Mouse (Mus musculus): ENCODE results near the gene Fam92b. TPM values are rescaled to one million over a fixed set of nuclear protein-coding genes. Genes with fewer than 3 reads are reported as not detected.

The Fam92b gene
- total RNA-seq, 2 experiments from 2014 or later: 0.39 to 0.61 TPM

DNA sequence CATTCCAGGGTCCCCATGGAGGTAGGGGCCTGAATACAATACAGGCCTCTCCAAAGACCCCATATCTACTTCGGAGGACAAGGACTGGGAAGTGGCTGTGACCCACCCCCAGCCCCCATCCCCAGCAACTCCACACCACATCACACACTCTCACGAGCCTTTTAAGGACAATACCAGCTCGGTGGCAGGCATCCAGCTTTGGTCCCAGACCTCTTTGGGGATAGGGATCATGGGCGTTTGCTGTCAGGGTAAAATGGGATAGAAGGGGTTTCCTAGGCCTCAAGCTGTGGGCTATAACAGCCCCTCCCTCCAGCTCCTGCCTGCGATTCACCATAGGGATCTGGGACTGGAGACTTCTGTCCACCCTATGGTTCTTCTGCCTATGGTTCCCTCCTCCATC is 14.4 kb upstream of the Fam92b start:
- peak in 1 of 2 experiments; percentile 49 for DNase-seq (ENCODE audit: extremely low spot score in 1 of 2, low spot score in 2 of 2)
- intact Hi-C loops (cut with DNase I): no loop called here

GRCm38 (mm10) chr8:120190810-120191413 is 13.6 kb upstream of the Fam92b start:
- intact Hi-C loops (cut with DNase I): no loop called here
- peak; percentile 73 to 93 for DNase-seq (ENCODE audit: extremely low spot score in 1 of 2, low spot score in 2 of 2)

DNA sequence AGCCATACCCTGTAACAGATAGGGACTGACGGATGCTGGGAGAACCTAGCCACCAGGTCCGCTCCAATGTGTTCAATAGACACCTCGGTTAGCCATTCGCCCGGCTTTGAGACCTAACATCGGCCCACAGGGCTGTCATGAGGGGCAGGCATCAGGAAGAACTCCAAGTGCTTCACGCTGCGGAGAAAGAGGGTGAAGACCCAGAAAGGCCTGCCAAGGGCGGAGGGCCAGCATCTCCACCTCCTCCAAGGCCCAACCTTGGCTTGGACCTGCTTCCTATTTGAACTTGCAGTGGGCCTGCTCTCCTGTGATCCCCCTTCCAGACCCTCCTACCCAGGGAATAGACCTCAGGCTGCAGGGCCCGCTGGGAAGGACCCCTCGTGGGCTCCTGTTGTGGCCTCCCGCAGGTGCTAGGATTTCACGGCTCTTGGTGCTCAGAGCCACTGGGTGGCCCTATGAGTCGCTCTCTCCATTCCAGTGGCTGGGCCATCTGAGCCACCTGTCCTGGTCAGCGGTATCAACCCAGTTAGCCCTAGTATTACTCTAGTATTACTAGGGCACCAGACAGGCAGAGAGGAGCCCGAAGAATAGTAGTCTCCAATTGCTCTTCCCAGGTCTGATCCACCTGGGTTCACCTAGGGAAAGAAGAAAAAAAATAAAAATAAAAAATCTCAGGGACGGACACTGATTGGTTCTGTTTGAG is 13.0 kb upstream of the Fam92b start:
- DNase-seq (ENCODE audit: extremely low spot score in 1 of 2, low spot score in 2 of 2): peak in 1 of 2 experiments; percentile 39
- intact Hi-C loops (cut with DNase I): no loop called here

- peak in 1 of 2 experiments; percentile 30 for DNase-seq (ENCODE audit: extremely low spot score in 1 of 2, low spot score in 2 of 2)
- intact Hi-C loops (cut with DNase I): loop anchor here (10.0 kb wide), 1 partner anchor 95 kb away; no protein-coding TSS in a partner anchor
Measured at GRCm38 (mm10) chr8:120189440-120189839, 12.2 kb upstream of the Fam92b start.

GRCm38 (mm10) chr8:120188510-120188909 is 11.2 kb upstream of the Fam92b start:
- intact Hi-C loops (cut with DNase I): loop anchor here (10.0 kb wide), 1 partner anchor 96 kb away; no protein-coding TSS in a partner anchor

GRCm38 (mm10) chr8:120186454-120186853 is 9.2 kb upstream of the Fam92b start:
- intact Hi-C loops (cut with DNase I): loop anchor here (10.0 kb wide), 1 partner anchor 98 kb away; no protein-coding TSS in a partner anchor
- DNase-seq (ENCODE audit: extremely low spot score in 1 of 2, low spot score in 2 of 2): peak in 1 of 2 experiments; percentile 56

More at GRCm38 (mm10) chr8:120188510-120188909, 11.2 kb upstream of the Fam92b start:
- DNase-seq (ENCODE audit: extremely low spot score in 1 of 2, low spot score in 2 of 2): peak in 1 of 2 experiments; percentile 83

GRCm38 (mm10) chr8:120184850-120185792 is 7.9 kb upstream of the Fam92b start:
- intact Hi-C loops (cut with DNase I): loop anchor here (10.0 kb wide), 1 partner anchor 100 kb away; no protein-coding TSS in a partner anchor
- peak in 1 of 2 experiments; percentile 63 for DNase-seq (ENCODE audit: extremely low spot score in 1 of 2, low spot score in 2 of 2)

DNA sequence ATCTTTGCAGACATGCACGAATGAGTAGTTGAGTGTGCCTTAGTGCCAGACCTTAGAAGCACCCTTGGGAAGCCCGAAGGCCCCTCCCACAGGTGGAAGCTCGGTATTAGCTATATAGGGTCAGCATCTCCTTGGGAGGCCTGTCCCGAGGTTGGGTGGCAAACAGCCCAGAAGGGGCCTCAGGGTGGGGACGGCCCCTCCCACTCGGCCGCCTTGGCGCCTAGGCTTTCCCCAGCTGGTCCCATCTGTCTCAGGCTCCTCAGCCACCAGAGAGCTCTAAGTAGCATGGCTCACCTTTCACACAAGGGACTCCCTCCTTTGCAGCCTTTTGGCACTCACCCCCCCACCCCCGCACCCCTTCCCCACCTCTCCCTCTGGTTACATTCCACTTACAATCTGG is 7.1 kb upstream of the Fam92b start:
- no peak for DNase-seq (ENCODE audit: extremely low spot score in 1 of 2, low spot score in 2 of 2)

GRCm38 (mm10) chr8:120181861-120182414 is 4.7 kb upstream of the Fam92b start:
- DNase-seq (ENCODE audit: extremely low spot score in 1 of 2, low spot score in 2 of 2): no peak
- intact Hi-C loops (cut with DNase I): loop anchor here (10.0 kb wide), 1 partner anchor 103 kb away; no protein-coding TSS in a partner anchor

More for the DNA sequence above, 7.1 kb upstream of the Fam92b start:
- intact Hi-C loops (cut with DNase I): loop anchor here (10.0 kb wide), 1 partner anchor 100 kb away; no protein-coding TSS in a partner anchor

- intact Hi-C loops (cut with DNase I): loop anchor here (10.0 kb wide), 1 partner anchor 104 kb away; no protein-coding TSS in a partner anchor
- no peak for DNase-seq (ENCODE audit: extremely low spot score in 1 of 2, low spot score in 2 of 2)
Measured at GRCm38 (mm10) chr8:120181274-120181673, 4.0 kb upstream of the Fam92b start.

DNA sequence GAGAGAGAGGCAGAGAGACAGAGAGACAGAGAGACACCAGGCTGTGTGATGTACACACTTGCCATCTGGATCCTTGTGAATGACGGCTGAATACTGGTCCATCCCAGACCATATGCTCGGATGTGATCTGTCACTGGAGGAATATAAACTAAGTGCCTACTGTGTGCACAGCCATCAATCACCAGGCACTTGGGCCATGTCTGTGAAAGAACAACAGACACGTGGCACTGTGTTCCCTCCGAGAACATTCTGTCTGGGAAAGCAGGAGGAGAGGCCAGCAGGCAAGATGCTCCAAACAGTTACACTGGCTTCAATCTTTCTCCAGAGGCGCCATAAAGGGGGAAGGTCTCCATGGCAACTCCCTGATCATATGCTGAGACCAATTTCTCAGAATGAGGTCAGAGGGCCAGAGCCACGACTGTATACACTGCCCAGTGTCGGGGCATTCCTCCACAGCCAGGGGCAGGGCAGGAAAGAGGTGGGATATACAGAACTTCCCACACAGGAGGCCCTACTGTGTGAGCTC is 3.2 kb upstream of the Fam92b start:
- DNase-seq (ENCODE audit: extremely low spot score in 1 of 2, low spot score in 2 of 2): no peak
- intact Hi-C loops (cut with DNase I): loop anchor here (10.0 kb wide), 1 partner anchor 104 kb away; no protein-coding TSS in a partner anchor

DNA sequence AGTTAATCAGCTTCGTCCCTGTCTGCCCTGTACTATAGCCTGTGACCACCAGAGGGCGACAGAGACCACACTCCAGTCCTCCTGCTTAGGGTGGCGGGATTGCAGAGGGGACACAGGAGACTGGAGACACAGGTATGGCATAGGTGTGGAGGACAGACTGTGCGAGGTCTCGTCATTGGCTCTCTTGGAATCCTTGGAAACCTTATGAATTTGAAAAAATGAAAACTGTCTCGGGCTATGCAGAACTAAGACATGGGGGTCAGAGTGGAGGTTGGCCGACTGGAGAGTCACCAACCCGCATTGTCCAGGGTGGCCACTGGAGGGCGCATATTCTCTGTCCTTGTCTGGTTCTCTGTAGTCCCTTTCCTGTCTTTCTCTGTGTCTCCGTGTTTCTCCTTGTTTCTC is 1.8 kb upstream of the Fam92b start:
- intact Hi-C loops (cut with DNase I): loop anchor here (5.0 to 10.0 kb wide), 3 partner anchors 38 to 428 kb away; no protein-coding TSS in a partner anchor
- peak; percentile 84 to 87 for DNase-seq (ENCODE audit: extremely low spot score in 1 of 2, low spot score in 2 of 2)

DNA sequence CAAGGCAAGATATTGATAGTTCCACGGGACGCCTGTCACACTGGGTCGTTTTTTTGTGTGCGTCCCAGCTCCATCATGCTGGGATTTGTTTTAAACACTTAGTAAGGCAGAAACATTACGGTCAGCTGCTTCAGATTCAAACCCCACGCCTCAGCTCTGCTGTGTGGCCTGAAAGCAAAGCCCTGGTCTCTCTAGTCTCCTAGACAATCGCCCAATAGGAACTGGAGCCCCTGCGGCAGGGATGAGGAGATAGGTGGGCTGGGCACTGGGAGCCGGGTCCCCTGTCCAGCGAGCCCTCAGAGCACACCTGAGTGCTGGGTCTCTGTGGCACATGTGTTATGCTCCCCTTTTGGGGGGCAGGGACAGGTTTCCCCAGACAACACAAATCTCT is 853 bp upstream of the Fam92b start:
- no peak for DNase-seq (ENCODE audit: extremely low spot score in 1 of 2, low spot score in 2 of 2)
- intact Hi-C loops (cut with DNase I): loop anchor here (5.0 to 10.0 kb wide), 3 partner anchors 39 to 429 kb away; no protein-coding TSS in a partner anchor

GRCm38 (mm10) chr8:120176605-120177004 is 661 bp downstream of the Fam92b start:
- no peak for DNase-seq (ENCODE audit: extremely low spot score in 1 of 2, low spot score in 2 of 2)
- intact Hi-C loops (cut with DNase I): loop anchor here (5.0 to 10.0 kb wide), 3 partner anchors 41 to 431 kb away; no protein-coding TSS in a partner anchor

GRCm38 (mm10) chr8:120174606-120175005 is 2.7 kb downstream of the Fam92b start:
- intact Hi-C loops (cut with DNase I): loop anchor here (5.0 to 10.0 kb wide), 3 partner anchors 43 to 433 kb away; no protein-coding TSS in a partner anchor
- no peak for DNase-seq (ENCODE audit: extremely low spot score in 1 of 2, low spot score in 2 of 2)

- no peak for DNase-seq (ENCODE audit: extremely low spot score in 1 of 2, low spot score in 2 of 2)
- intact Hi-C loops (cut with DNase I): loop anchor here (10.0 kb wide), 1 partner anchor 92 kb away; no protein-coding TSS in a partner anchor
Measured at GRCm38 (mm10) chr8:120173195-120173594, 4.1 kb downstream of the Fam92b start.

GRCm38 (mm10) chr8:120169119-120169518 is 8.1 kb downstream of the Fam92b start:
- DNase-seq (ENCODE audit: extremely low spot score in 1 of 2, low spot score in 2 of 2): no peak

DNA sequence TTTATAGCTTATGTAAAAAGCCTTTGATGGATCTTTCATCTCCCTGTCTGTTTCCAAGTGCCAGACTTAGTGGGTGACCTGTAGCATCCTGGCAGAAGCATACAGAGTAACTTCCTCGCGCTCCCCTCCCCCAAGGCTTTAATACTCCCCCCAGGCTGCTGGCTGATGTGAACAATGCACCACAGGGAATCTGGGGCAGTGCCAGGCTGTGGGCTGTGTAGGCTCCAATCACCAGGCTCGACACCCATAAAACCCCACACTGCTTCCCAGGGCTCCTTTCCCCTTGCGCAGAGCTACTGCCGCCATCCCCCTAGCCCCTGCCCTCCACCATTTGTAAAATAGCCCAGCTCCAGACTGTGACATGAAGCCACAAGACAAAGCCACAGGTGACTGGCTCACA is 9.4 kb downstream of the Fam92b start:
- peak in 1 of 2 experiments; percentile 80 for DNase-seq (ENCODE audit: extremely low spot score in 1 of 2, low spot score in 2 of 2)
- intact Hi-C loops (cut with DNase I): no loop called here

More at GRCm38 (mm10) chr8:120169119-120169518, 8.1 kb downstream of the Fam92b start:
- intact Hi-C loops (cut with DNase I): no loop called here

All from left cerebral cortex, postnatal 10 days (tissue).